Mouse (Mus musculus) embryonic facial prominence, embryonic 14.5 days (tissue): ENCODE measurements around the gene Psmc5. TPM values are rescaled to one million over a fixed set of nuclear protein-coding genes. Genes with fewer than 3 reads are reported as not detected.

ENCODE experiments used
- ATAC-seq: fragments of 200-750 bp; cut with Nextera tagmentation; 2 replicates; pipeline ENCODE4 v1.8.0; 2017; ENCODE audit warnings: low read depth, moderate number of reproducible peaks, moderate TSS enrichment
- DNase-seq: peaks from one replicate; pipeline ENCODE4 v3.0.0-alpha.2; 2015; ENCODE audit warnings: low spot score
- H3K27ac ChIP-seq: fragments of 300-500 bp; sonication (generic); replicated peaks from 2 replicates; pipeline ENCODE4 v1.5.1; 2014; ENCODE audit warnings: low read depth, mild to moderate bottlenecking, low read length, moderate library complexity
- H3K27me3 ChIP-seq: fragments of 300-500 bp; sonication (generic); replicated peaks from 2 replicates; pipeline ENCODE4 v1.6.1; 2014; ENCODE audit warnings: low read length; ENCODE audit not compliant: control insufficient read depth, insufficient read depth
- H3K36me3 ChIP-seq: fragments of 300-500 bp; sonication (generic); 2 replicates; pipeline ENCODE4 v1.6.1; 2014; ENCODE audit warnings: low read length, mixed read lengths; ENCODE audit not compliant: control insufficient read depth, insufficient read depth
- H3K4me1 ChIP-seq: fragments of 300-500 bp; sonication (generic); 2 replicates; pipeline ENCODE4 v1.6.1; 2014; ENCODE audit warnings: antibody characterized with exemption, low read length; ENCODE audit not compliant: control insufficient read depth, insufficient read depth
- H3K4me2 ChIP-seq: fragments of 300-500 bp; sonication (generic); 2 replicates; pipeline ENCODE4 v1.6.1; 2014; ENCODE audit warnings: low read depth, mild to moderate bottlenecking, low read length, moderate library complexity, mixed read lengths
- H3K4me3 ChIP-seq: fragments of 300-500 bp; sonication (generic); 2 replicates; pipeline ENCODE4 v1.5.1; 2014; ENCODE audit warnings: low read depth, mild to moderate bottlenecking, low read length
- H3K9ac ChIP-seq: fragments of 300-500 bp; sonication (generic); 2 replicates; pipeline ENCODE4 v1.6.1; 2014; ENCODE audit warnings: low read depth, mild to moderate bottlenecking, low read length, moderate library complexity, mixed read lengths
- H3K9me3 ChIP-seq: fragments of 300-500 bp; sonication (generic); 2 replicates; pipeline ENCODE4 v1.6.1; 2016; ENCODE audit warnings: low read length; ENCODE audit not compliant: control insufficient read depth
- WGBS: fragments of 180-500 bp; shearing (Covaris S2); extraction: QIAGEN DNeasy Blood & Tissue Kit; methylation state at CpG from one replicate; pipeline ENCODE4 v1.1.7; 2014; 5-methylcytosine and 5-hydroxymethylcytosine counted together
- polyA plus RNA-seq: library from polyadenylated mRNA; unstranded; fragments of >200 nt; fragmentation: Nextera tagmentation; extraction: Ambion mirVana; gene quantifications from 2 replicates; pipeline ENCODE4 v1.2.1, GENCODE M21; 2014

Psmc5 gene
- polyA plus RNA-seq, 1 experiment from 2014 or later = 231 TPM

DNA sequence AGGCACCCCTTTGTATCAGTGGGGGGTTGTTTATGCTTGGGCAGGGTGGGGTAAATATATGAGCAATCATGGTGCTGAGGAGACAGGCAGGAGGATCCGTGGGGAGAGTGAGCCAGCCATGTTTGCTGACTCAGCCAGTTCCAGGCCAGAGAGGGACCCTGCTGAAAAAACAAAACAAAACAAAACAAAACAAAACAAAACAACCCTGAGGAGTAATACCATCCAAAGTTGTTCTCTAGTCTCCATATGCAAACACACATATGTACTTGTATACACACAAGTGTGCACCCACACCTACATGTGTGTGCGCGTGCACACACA, 50.1 kb downstream of the Psmc5 start:
- no peak overlapping the region for H3K4me3 ChIP-seq
- DNase-seq = no peak
- ATAC-seq = no peak
- WGBS = 91% methylated on average over 3 of the region's 3 CpGs
- H3K9ac ChIP-seq = no peak overlapping the region
- H3K4me2 ChIP-seq = no peak overlapping the region
- H3K27me3 ChIP-seq = no peaks in the 10 kb centered on the region
- H3K36me3 ChIP-seq = no peaks in the 10 kb centered on the region
- no peak overlapping the region for H3K27ac ChIP-seq
- no peaks in the 10 kb centered on the region for H3K4me1 ChIP-seq
- no peaks in the 10 kb centered on the region for H3K9me3 ChIP-seq

DNA sequence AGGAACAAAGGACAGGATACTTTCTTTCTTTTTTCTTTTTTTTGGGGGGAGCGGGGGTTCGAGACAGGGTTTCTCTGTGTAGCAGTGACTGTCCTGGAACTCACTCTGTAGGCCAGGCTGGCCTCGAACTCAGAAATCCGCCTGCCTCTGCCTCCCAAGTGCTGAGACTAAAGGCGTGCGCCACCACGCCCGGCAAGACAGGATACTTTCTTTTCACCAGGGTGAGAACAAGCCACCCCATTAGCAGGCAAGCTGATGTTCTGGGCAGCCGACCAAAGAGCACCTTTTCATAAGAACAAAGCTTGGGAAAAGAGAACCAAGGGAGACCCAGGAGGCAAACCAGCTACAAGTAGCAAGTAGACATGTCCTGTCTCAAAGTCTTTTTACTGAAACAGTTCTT, 50.8 kb downstream of the Psmc5 start:
- Histone ChIP-seq H3K27me3 (no peaks in the 10 kb centered on the region), H3K27ac (no peak overlapping the region), H3K4me3 (no peak overlapping the region), H3K9ac (no peak overlapping the region), H3K9me3 (no peaks in the 10 kb centered on the region), H3K4me1 (no peaks in the 10 kb centered on the region), H3K36me3 (no peaks in the 10 kb centered on the region), H3K4me2 (no peak overlapping the region)
- no peak for DNase-seq
- no peak for ATAC-seq
- WGBS = 83% methylated on average over 9 of the region's 9 CpGs

- no peak for DNase-seq
- 61% methylated on average over 5 of the region's 5 CpGs for WGBS
Observed at GRCm38 (mm10) chr11:106307432-106307831, 51.5 kb downstream of the Psmc5 start.

DNA sequence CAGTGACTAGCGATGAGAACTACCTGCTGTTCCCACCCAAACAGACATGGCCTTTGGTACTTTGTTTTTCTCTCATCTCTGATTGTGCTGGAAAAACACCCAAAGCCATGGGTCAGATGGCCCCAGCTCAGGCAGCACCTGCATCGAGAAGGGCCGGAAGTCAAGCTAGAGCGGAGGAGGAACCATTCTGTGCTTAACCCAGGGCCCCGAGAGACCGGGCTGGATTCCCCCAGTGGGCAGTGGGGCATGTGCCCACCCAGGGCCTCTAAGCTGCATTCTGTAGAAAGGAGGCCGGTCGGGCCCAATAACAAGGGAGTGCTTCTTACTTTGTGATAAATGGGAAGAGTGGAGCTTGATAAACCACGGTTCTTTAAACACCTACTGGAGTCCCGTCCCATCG, 52.2 kb downstream of the Psmc5 start:
- Histone ChIP-seq H3K36me3 (no peaks in the 10 kb centered on the region), H3K9me3 (no peaks in the 10 kb centered on the region), H3K9ac (no peak overlapping the region), H3K4me1 (no peaks in the 10 kb centered on the region), H3K27ac (no peak overlapping the region), H3K4me2 (no peak overlapping the region), H3K4me3 (no peak overlapping the region), H3K27me3 (no peaks in the 10 kb centered on the region)
- DNase-seq (no peak), ATAC-seq (no peak)
- 80% methylated on average over 11 of the region's 11 CpGs for WGBS

More at GRCm38 (mm10) chr11:106307432-106307831, 51.5 kb downstream of the Psmc5 start:
- Histone ChIP-seq H3K36me3 (no peaks in the 10 kb centered on the region), H3K27ac (no peak overlapping the region), H3K9ac (no peak overlapping the region), H3K27me3 (no peaks in the 10 kb centered on the region), H3K9me3 (no peaks in the 10 kb centered on the region), H3K4me1 (no peaks in the 10 kb centered on the region), H3K4me2 (no peak overlapping the region), H3K4me3 (no peak overlapping the region)
- no peak for ATAC-seq

GRCm38 (mm10) chr11:106310123-106310522, 54.2 kb downstream of the Psmc5 start:
- WGBS = 68% methylated on average over 5 of the region's 5 CpGs
- no peak overlapping the region for H3K27ac ChIP-seq
- H3K27me3 ChIP-seq = no peaks in the 10 kb centered on the region
- DNase-seq (no peak), ATAC-seq (no peak)
- H3K9me3 ChIP-seq = no peaks in the 10 kb centered on the region
- H3K4me2 ChIP-seq = no peak overlapping the region
- H3K9ac ChIP-seq = no peak overlapping the region
- H3K4me3 ChIP-seq = no peak overlapping the region
- no peaks in the 10 kb centered on the region for H3K36me3 ChIP-seq
- H3K4me1 ChIP-seq = peaks cover 10% of the 10 kb centered on the region; the same call in 1 of the 2 replicates

Other genes with a start within 250 kb of the Psmc5 start
- gene Kcnh6, start 248.0 kb upstream of the Psmc5 start, polyA plus RNA-seq = 2.5 and 2.6 TPM in 2 replicates
- gene Dcaf7, start 219.3 kb upstream of the Psmc5 start, polyA plus RNA-seq = 56.0 and 62.8 TPM in 2 replicates
- gene Taco1, start 190.1 kb upstream of the Psmc5 start, polyA plus RNA-seq = 7.8 and 8.2 TPM in 2 replicates
- gene Map3k3, start 171.5 kb upstream of the Psmc5 start, polyA plus RNA-seq = 30.4 and 31.9 TPM in 2 replicates
- gene Gm10840, start 95.3 kb upstream of the Psmc5 start, polyA plus RNA-seq = not detected in 2 replicates
- gene Limd2, start 95.3 kb upstream of the Psmc5 start, polyA plus RNA-seq = 169 and 216 TPM in 2 replicates
- 24.0 and 26.2 TPM in 2 replicates for gene Strada, start 54.0 kb upstream of the Psmc5 start, polyA plus RNA-seq
- gene Ccdc47, start 39.8 kb upstream of the Psmc5 start, polyA plus RNA-seq = 76.0 and 77.4 TPM in 2 replicates
- gene Ddx42, start 39.2 kb upstream of the Psmc5 start, polyA plus RNA-seq = 62.7 and 69.1 TPM in 2 replicates
- 47.9 and 58.1 TPM in 2 replicates for gene Ftsj3, start 75 bp upstream of the Psmc5 start, polyA plus RNA-seq
- 87.6 and 102 TPM in 2 replicates for gene Smarcd2, start 16.8 kb downstream of the Psmc5 start, polyA plus RNA-seq
- 0.24 and 0.74 TPM in 2 replicates for gene Tcam1, start 20.5 kb downstream of the Psmc5 start, polyA plus RNA-seq
- not detected in 2 replicates for gene Gh, start 45.7 kb downstream of the Psmc5 start, polyA plus RNA-seq
- gene Cd79b, start 58.6 kb downstream of the Psmc5 start, polyA plus RNA-seq = 3.2 and 3.7 TPM in 2 replicates
- 0.98 and 1.5 TPM in 2 replicates for gene Scn4a, start 97.1 kb downstream of the Psmc5 start, polyA plus RNA-seq
- 0.92 and 0.93 TPM in 2 replicates for gene Prr29, start 109.3 kb downstream of the Psmc5 start, polyA plus RNA-seq
- gene Icam2, start 131.9 kb downstream of the Psmc5 start, polyA plus RNA-seq = 42.2 and 44.3 TPM in 2 replicates
- gene Ern1, start 231.7 kb downstream of the Psmc5 start, polyA plus RNA-seq = 5.9 and 7.0 TPM in 2 replicates